Mouse (Mus musculus): ENCODE measurements around the gene Dnah6. TPM values are rescaled to one million over a fixed set of nuclear protein-coding genes. Genes with fewer than 3 reads are reported as not detected.

Dnah6 gene
- total and polyA plus RNA-seq, 3 experiments: 0.01 to 0.05 TPM; not detected in 1

GRCm38 (mm10) chr6:73222841-73223526 lies 1.5 kb upstream of the Dnah6 start:
- ATAC-seq (ENCODE audit: extremely low read depth, insufficient number of reproducible peaks, low FRiP score, poor library complexity, severe bottlenecking): no peak; the same call in 1 of the 2 replicates
- Histone ChIP-seq H3K27me3 (ENCODE audit: insufficient read depth, low read length) (no peaks in the 10 kb centered on the region), H3K4me1 (ENCODE audit: insufficient read depth, low read depth, low read length) (peaks cover 8% of the 10 kb centered on the region; the same call in 1 of the 2 replicates), H3K36me3 (replicated peaks) (no peaks in the 10 kb centered on the region), H3K4me3 (ENCODE audit: low read depth, low read length) (no peak overlapping the region), H3K9me3 (replicated peaks) (no peaks in the 10 kb centered on the region)
- no peak for DNase-seq (ENCODE audit: low spot score)
- TF ChIP-seq CTCF (IDR thresholded peaks at IDR 0.05; ENCODE audit: low read depth, low read length) (no peak), POLR2AphosphoS5 (IDR thresholded peaks at IDR 0.05; ENCODE audit: insufficient replicate concordance, low read depth, low read length) (no peak), GATA1 (IDR thresholded peaks at IDR 0.05; ENCODE audit: borderline replicate concordance, low read length) (no peak), TAL1 (conservative IDR thresholded peaks at IDR 0.05; ENCODE audit: low read depth, low read length) (no peak), GATA2 (IDR thresholded peaks at IDR 0.05; ENCODE audit: borderline replicate concordance, low read depth, low read length) (no peak)

GRCm38 (mm10) chr6:73221958-73222735 lies 696 bp upstream of the Dnah6 start:
- no peaks in the 10 kb centered on the region for H3K36me3 ChIP-seq (replicated peaks)
- TF ChIP-seq TAL1 (conservative IDR thresholded peaks at IDR 0.05; ENCODE audit: low read depth, low read length) (no peak), CTCF (IDR thresholded peaks at IDR 0.05; ENCODE audit: low read depth, low read length) (no peak), GATA2 (IDR thresholded peaks at IDR 0.05; ENCODE audit: borderline replicate concordance, low read depth, low read length) (no peak), POLR2AphosphoS5 (IDR thresholded peaks at IDR 0.05; ENCODE audit: insufficient replicate concordance, low read depth, low read length) (no peak), GATA1 (IDR thresholded peaks at IDR 0.05; ENCODE audit: borderline replicate concordance, low read length) (no peak)
- peaks cover 6% of the 10 kb centered on the region; the same call in 1 of the 2 replicates for H3K4me1 ChIP-seq (ENCODE audit: insufficient read depth, low read depth, low read length)
- H3K4me3 ChIP-seq (ENCODE audit: low read depth, low read length): no peak overlapping the region
- no peaks in the 10 kb centered on the region for H3K9me3 ChIP-seq (replicated peaks)
- ATAC-seq (ENCODE audit: extremely low read depth, insufficient number of reproducible peaks, low FRiP score, poor library complexity, severe bottlenecking) (no peak), DNase-seq (ENCODE audit: low spot score) (no peak)
- H3K27me3 ChIP-seq (ENCODE audit: insufficient read depth, low read length): no peaks in the 10 kb centered on the region

- Histone ChIP-seq H3K4me1 (ENCODE audit: insufficient read depth, low read depth, low read length) (peaks cover 14% of the 10 kb centered on the region), H3K4me3 (ENCODE audit: low read depth, low read length) (no peak overlapping the region), H3K27me3 (ENCODE audit: insufficient read depth, low read length) (no peaks in the 10 kb centered on the region), H3K9me3 (replicated peaks) (no peaks in the 10 kb centered on the region), H3K36me3 (replicated peaks) (no peaks in the 10 kb centered on the region)
- ATAC-seq (ENCODE audit: extremely low read depth, insufficient number of reproducible peaks, low FRiP score, poor library complexity, severe bottlenecking) (peak; percentile 64), DNase-seq (ENCODE audit: low spot score) (peak; percentile 25)
- no peak for TF ChIP-seq GATA1 (IDR thresholded peaks at IDR 0.05; ENCODE audit: borderline replicate concordance, low read length)
- TF ChIP-seq CTCF (IDR thresholded peaks at IDR 0.05; ENCODE audit: low read depth, low read length): no peak
- TF ChIP-seq POLR2AphosphoS5 (IDR thresholded peaks at IDR 0.05; ENCODE audit: insufficient replicate concordance, low read depth, low read length): no peak
- no peak for TF ChIP-seq TAL1 (conservative IDR thresholded peaks at IDR 0.05; ENCODE audit: low read depth, low read length)
- no peak for TF ChIP-seq GATA2 (IDR thresholded peaks at IDR 0.05; ENCODE audit: borderline replicate concordance, low read depth, low read length)
Observed at GRCm38 (mm10) chr6:73211602-73212001, 9.8 kb downstream of the Dnah6 start.

- no peak for DNase-seq (ENCODE audit: low spot score)
- no peak overlapping the region for H3K4me3 ChIP-seq (ENCODE audit: low read depth, low read length)
- H3K4me1 ChIP-seq (ENCODE audit: insufficient read depth, low read depth, low read length): peaks cover 18% of the 10 kb centered on the region
- TF ChIP-seq GATA2 (IDR thresholded peaks at IDR 0.05; ENCODE audit: borderline replicate concordance, low read depth, low read length) (no peak), TAL1 (conservative IDR thresholded peaks at IDR 0.05; ENCODE audit: low read depth, low read length) (no peak), POLR2AphosphoS5 (IDR thresholded peaks at IDR 0.05; ENCODE audit: insufficient replicate concordance, low read depth, low read length) (no peak), CTCF (IDR thresholded peaks at IDR 0.05; ENCODE audit: low read depth, low read length) (no peak), GATA1 (IDR thresholded peaks at IDR 0.05; ENCODE audit: borderline replicate concordance, low read length) (no peak)
- H3K9me3 ChIP-seq (replicated peaks): peaks cover 2% of the 10 kb centered on the region; the same call in 1 of the 2 replicates
- H3K36me3 ChIP-seq (replicated peaks): no peaks in the 10 kb centered on the region
- no peaks in the 10 kb centered on the region for H3K27me3 ChIP-seq (ENCODE audit: insufficient read depth, low read length)
- ATAC-seq (ENCODE audit: extremely low read depth, insufficient number of reproducible peaks, low FRiP score, poor library complexity, severe bottlenecking): no peak
Observed at GRCm38 (mm10) chr6:73211036-73211435, 10.4 kb downstream of the Dnah6 start.

- Histone ChIP-seq H3K36me3 (replicated peaks) (no peaks in the 10 kb centered on the region), H3K4me1 (ENCODE audit: insufficient read depth, low read depth, low read length) (peaks cover 23% of the 10 kb centered on the region), H3K4me3 (ENCODE audit: low read depth, low read length) (no peak overlapping the region), H3K9me3 (replicated peaks) (peaks cover 4% of the 10 kb centered on the region; the same call in 1 of the 2 replicates), H3K27me3 (ENCODE audit: insufficient read depth, low read length) (no peaks in the 10 kb centered on the region)
- DNase-seq (ENCODE audit: low spot score) (peak; percentile 14), ATAC-seq (ENCODE audit: extremely low read depth, insufficient number of reproducible peaks, low FRiP score, poor library complexity, severe bottlenecking) (peak; percentile 85)
- TF ChIP-seq CTCF (IDR thresholded peaks at IDR 0.05; ENCODE audit: low read depth, low read length): no peak
- no peak for TF ChIP-seq GATA2 (IDR thresholded peaks at IDR 0.05; ENCODE audit: borderline replicate concordance, low read depth, low read length)
- TF ChIP-seq GATA1 (IDR thresholded peaks at IDR 0.05; ENCODE audit: borderline replicate concordance, low read length): no peak
- no peak for TF ChIP-seq POLR2AphosphoS5 (IDR thresholded peaks at IDR 0.05; ENCODE audit: insufficient replicate concordance, low read depth, low read length)
- no peak for TF ChIP-seq TAL1 (conservative IDR thresholded peaks at IDR 0.05; ENCODE audit: low read depth, low read length)
Observed at GRCm38 (mm10) chr6:73210445-73210972, 10.9 kb downstream of the Dnah6 start.

- H3K36me3 ChIP-seq (replicated peaks): no peaks in the 10 kb centered on the region
- H3K9me3 ChIP-seq (replicated peaks): peaks cover 4% of the 10 kb centered on the region; the same call in 1 of the 2 replicates
- H3K4me3 ChIP-seq (ENCODE audit: low read depth, low read length): no peak overlapping the region
Observed at GRCm38 (mm10) chr6:73209598-73209997, 11.9 kb downstream of the Dnah6 start.

More at GRCm38 (mm10) chr6:73209598-73209997, 11.9 kb downstream of the Dnah6 start:
- H3K27me3 ChIP-seq (ENCODE audit: insufficient read depth, low read length): no peaks in the 10 kb centered on the region
- TF ChIP-seq GATA2 (IDR thresholded peaks at IDR 0.05; ENCODE audit: borderline replicate concordance, low read depth, low read length) (no peak), CTCF (IDR thresholded peaks at IDR 0.05; ENCODE audit: low read depth, low read length) (no peak), GATA1 (IDR thresholded peaks at IDR 0.05; ENCODE audit: borderline replicate concordance, low read length) (no peak), TAL1 (conservative IDR thresholded peaks at IDR 0.05; ENCODE audit: low read depth, low read length) (no peak), POLR2AphosphoS5 (IDR thresholded peaks at IDR 0.05; ENCODE audit: insufficient replicate concordance, low read depth, low read length) (no peak)
- DNase-seq (ENCODE audit: low spot score) (no peak), ATAC-seq (ENCODE audit: extremely low read depth, insufficient number of reproducible peaks, low FRiP score, poor library complexity, severe bottlenecking) (no peak)
- peaks cover 30% of the 10 kb centered on the region for H3K4me1 ChIP-seq (ENCODE audit: insufficient read depth, low read depth, low read length)

Measured in G1E (cell line).